Mouse (Mus musculus) intestine, postnatal 0 days (tissue): ENCODE measurements at regions not wholly inside any gene's neighbourhood (a gene's known extent, or its start where the extent isn't known, plus 50 kb on each side); places are given as distances from the start of the nearest gene placed in this dataset.

Experiments used
- ATAC-seq: fragments of 200-750 bp; cut with Nextera tagmentation; 2 replicates; pipeline ENCODE4 v1.8.0; 2017; ENCODE audit warnings: mild to moderate bottlenecking, moderate TSS enrichment, moderate library complexity
- H3K27ac ChIP-seq: fragments of 300-500 bp; sonication (generic); 2 replicates; pipeline ENCODE4 v1.5.1; 2014; ENCODE audit warnings: mild to moderate bottlenecking, low read depth, low read length, moderate library complexity
- H3K27me3 ChIP-seq: fragments of 300-500 bp; sonication (generic); replicated peaks from 2 replicates; pipeline ENCODE4 v1.6.1; 2014; ENCODE audit warnings: low read length, mixed read lengths; ENCODE audit not compliant: control insufficient read depth, insufficient read depth
- H3K36me3 ChIP-seq: fragments of 300-500 bp; sonication (generic); 2 replicates; pipeline ENCODE4 v1.6.1; 2014; ENCODE audit warnings: mild to moderate bottlenecking, moderate library complexity; ENCODE audit not compliant: control insufficient read depth, insufficient read depth
- H3K4me1 ChIP-seq: fragments of 300-500 bp; sonication (generic); replicated peaks from 2 replicates; pipeline ENCODE4 v1.6.1; 2014; ENCODE audit warnings: antibody characterized with exemption, low read length, mixed read lengths; ENCODE audit not compliant: control insufficient read depth, insufficient read depth
- H3K4me2 ChIP-seq: fragments of 300-500 bp; sonication (generic); replicated peaks from 2 replicates; pipeline ENCODE4 v1.6.1; 2014; ENCODE audit warnings: low read depth, mild to moderate bottlenecking, moderate library complexity
- H3K4me3 ChIP-seq: fragments of 300-500 bp; sonication (generic); 2 replicates; pipeline ENCODE4 v1.5.1; 2014; ENCODE audit warnings: low read depth, low read length
- H3K9ac ChIP-seq: fragments of 300-500 bp; sonication (generic); 2 replicates; pipeline ENCODE4 v1.6.1; 2014; ENCODE audit warnings: mild to moderate bottlenecking, low read depth, low read length
- H3K9me3 ChIP-seq: fragments of 300-500 bp; sonication (generic); 2 replicates; pipeline ENCODE4 v1.6.1; 2016; ENCODE audit warnings: mixed run types; ENCODE audit not compliant: control insufficient read depth
- CTCF ChIP-seq: sonication (generic); IDR thresholded peaks from 2 replicates; pipeline ENCODE4 v1.5.1; 2016; ENCODE audit warnings: low read depth, mild to moderate bottlenecking, control low read depth, antibody characterized with exemption, moderate library complexity
- WGBS: fragments of 180-500 bp; shearing (Covaris S2); extraction: QIAGEN DNeasy Blood & Tissue Kit; methylation state at CpG from one replicate; pipeline ENCODE4 v1.1.7; 2014; 5-methylcytosine and 5-hydroxymethylcytosine counted together

DNA sequence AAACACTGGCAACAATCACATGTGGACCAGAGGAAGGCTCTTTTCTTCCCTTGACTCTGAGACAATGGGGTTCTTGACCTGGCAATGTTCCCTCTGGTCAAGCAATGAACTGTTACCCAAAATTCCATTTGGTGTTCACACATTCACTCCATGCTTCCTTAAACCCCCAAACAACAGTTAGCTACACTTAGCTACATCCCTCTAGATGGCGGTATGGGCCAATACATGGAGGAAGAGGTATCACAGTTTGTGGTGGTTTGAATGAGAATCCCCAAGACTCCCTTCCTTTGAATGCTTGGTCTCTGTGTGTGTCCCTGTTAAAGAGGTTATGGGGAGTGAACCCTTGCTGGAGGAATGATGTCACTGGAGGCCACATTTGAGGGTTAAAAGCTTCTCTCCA, 274.9 kb downstream of the Slc16a7 start:
- H3K4me1 ChIP-seq, result no peaks in the 10 kb centered on the region
- WGBS, result 36% methylated on average over 1 of the region's 1 CpGs
- H3K4me3 ChIP-seq, result no peak overlapping the region
- no peak overlapping the region for H3K27ac ChIP-seq
- H3K9ac ChIP-seq, result no peak overlapping the region
- H3K27me3 ChIP-seq, result no peaks in the 10 kb centered on the region
- H3K4me2 ChIP-seq, result no peak overlapping the region
- no peaks in the 10 kb centered on the region for H3K36me3 ChIP-seq
- H3K9me3 ChIP-seq, result no peaks in the 10 kb centered on the region
- peak; percentile 75 for TF ChIP-seq CTCF
- ATAC-seq, result no peak

DNA sequence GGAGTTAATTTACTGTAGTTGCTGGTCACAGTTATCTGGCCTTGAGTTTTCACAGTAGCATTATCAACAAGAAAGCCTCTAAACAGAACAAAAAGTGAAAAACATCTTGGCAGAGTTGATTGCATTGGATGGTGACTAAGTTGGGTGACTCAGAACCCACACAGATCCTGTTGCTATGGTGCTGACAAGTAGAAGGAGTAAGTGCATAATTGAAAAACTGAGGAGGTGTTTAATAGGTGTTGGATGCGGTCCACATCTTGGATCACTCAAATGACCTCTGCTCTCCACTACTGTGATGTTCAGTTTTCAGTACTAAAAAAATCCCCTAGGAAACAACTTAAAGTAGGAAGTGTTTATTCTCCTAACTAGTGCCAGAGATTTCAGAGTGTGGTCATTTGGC, 280.3 kb downstream of the Slc16a7 start:
- no peaks in the 10 kb centered on the region for H3K27me3 ChIP-seq
- TF ChIP-seq CTCF, result no peak
- WGBS, result 88% methylated on average over 1 of the region's 1 CpGs

DNA sequence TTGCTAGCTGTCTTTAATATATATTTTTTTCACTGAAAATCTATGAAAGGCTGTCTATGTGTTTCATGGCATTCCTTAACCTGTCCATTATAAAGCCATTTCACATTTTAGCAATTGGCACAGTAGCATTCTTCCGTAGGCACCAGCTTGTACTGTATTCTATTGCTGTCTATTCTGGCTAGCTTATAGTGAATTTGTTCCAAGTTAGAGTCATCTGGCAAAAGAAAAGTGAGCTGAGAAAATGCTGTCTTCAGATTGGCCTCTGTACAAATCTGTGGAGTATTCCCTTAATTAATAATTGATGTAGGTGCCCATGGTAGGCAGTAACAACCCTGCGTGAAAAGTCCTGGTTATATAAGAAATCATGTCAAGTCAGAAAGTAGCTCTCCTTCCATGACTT, 304.3 kb downstream of the Slc16a7 start:
- no peak for ATAC-seq
- Histone ChIP-seq H3K36me3 (no peaks in the 10 kb centered on the region), H3K9ac (no peak overlapping the region), H3K27ac (no peak overlapping the region), H3K4me3 (no peak overlapping the region), H3K27me3 (no peaks in the 10 kb centered on the region), H3K4me2 (no peak overlapping the region), H3K9me3 (no peaks in the 10 kb centered on the region), H3K4me1 (no peaks in the 10 kb centered on the region)
- 88% methylated on average over 2 of the region's 2 CpGs for WGBS
- TF ChIP-seq CTCF, result no peak

More for the DNA sequence above, 280.3 kb downstream of the Slc16a7 start:
- H3K36me3 ChIP-seq, result no peaks in the 10 kb centered on the region
- H3K9me3 ChIP-seq, result no peaks in the 10 kb centered on the region
- H3K9ac ChIP-seq, result no peak overlapping the region
- no peak overlapping the region for H3K4me3 ChIP-seq
- ATAC-seq, result no peak
- H3K4me1 ChIP-seq, result no peaks in the 10 kb centered on the region
- no peak overlapping the region for H3K27ac ChIP-seq
- H3K4me2 ChIP-seq, result no peak overlapping the region

DNA sequence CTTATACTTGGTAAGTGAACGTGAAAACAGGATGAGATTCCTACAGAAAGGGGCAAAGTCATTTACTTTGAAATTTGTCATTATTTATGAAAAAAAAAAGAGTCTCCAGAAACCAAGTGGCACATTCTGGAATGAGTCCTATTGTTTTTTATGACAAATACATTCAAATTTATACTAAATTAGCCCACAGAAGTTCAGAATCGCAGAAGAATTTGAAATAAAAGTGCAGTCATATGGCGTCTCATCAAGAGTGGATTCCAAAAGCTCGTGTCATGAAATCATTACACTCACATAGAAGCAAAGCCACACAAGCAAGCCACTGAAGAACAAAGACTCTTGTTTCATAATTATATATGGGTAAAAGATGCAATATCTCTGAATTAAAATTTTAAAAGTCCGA, 316.9 kb downstream of the Slc16a7 start:
- Histone ChIP-seq H3K9me3 (no peaks in the 10 kb centered on the region), H3K36me3 (no peaks in the 10 kb centered on the region), H3K27ac (no peak overlapping the region), H3K4me3 (no peak overlapping the region), H3K4me2 (no peak overlapping the region), H3K27me3 (no peaks in the 10 kb centered on the region), H3K9ac (no peak overlapping the region), H3K4me1 (no peaks in the 10 kb centered on the region)
- WGBS, result 83% methylated on average over 5 of the region's 5 CpGs
- no peak for TF ChIP-seq CTCF
- no peak for ATAC-seq

DNA sequence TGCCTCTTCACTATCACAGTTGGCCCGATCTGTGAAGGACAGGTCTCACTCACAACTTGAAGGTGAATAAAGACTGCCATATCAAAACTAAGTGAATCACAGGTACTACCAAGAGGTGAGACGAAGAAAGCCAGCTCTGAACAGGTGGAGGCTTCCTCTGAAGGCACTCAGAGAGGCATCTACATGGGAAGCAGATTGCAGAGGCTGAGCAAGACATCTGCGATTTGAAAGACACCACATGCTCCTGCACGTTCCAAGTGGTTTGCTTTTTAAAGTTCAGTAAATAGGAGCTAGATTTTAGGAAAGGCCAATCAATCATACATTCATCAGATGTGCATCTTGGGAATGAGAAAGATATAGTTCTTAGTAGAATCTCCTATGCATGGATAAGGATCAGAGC, 319.0 kb downstream of the Slc16a7 start:
- Histone ChIP-seq H3K36me3 (no peaks in the 10 kb centered on the region), H3K27ac (no peak overlapping the region), H3K4me3 (no peak overlapping the region), H3K4me1 (no peaks in the 10 kb centered on the region), H3K9me3 (no peaks in the 10 kb centered on the region), H3K27me3 (no peaks in the 10 kb centered on the region), H3K9ac (no peak overlapping the region), H3K4me2 (no peak overlapping the region)
- no peak for TF ChIP-seq CTCF
- ATAC-seq, result no peak
- 76% methylated on average over 4 of the region's 4 CpGs for WGBS

DNA sequence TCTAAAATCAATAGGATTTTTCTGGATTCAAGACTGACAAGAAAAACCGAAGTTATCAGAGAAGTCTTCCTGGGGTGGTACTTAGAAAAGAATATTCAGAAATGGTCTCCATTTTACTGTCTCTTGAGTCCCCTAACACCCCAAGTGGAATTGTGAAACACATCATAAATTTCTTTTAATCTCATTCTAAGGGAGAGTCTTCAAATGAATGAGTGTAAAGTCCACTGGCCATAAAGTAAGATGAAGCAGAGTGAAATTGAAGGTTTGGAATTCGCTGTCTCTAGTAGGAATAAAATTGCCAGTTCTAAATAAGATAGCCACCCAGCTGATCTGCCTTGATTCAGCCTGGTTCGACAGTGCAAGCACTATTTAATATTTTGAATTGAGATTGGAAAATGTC, 350.0 kb downstream of the Slc16a7 start:
- no peak overlapping the region for H3K4me3 ChIP-seq
- no peak overlapping the region for H3K27ac ChIP-seq
- H3K36me3 ChIP-seq, result no peaks in the 10 kb centered on the region
- no peaks in the 10 kb centered on the region for H3K9me3 ChIP-seq
- peak; percentile 79 for ATAC-seq
- H3K4me2 ChIP-seq, result no peak overlapping the region
- 0 out of 2 replicates have a peak, but pooled peaks cover 3% of the 10 kb centered on the region for H3K4me1 ChIP-seq
- no peak for TF ChIP-seq CTCF
- no peaks in the 10 kb centered on the region for H3K27me3 ChIP-seq
- no peak overlapping the region for H3K9ac ChIP-seq
- 31% methylated on average over 3 of the region's 3 CpGs for WGBS

DNA sequence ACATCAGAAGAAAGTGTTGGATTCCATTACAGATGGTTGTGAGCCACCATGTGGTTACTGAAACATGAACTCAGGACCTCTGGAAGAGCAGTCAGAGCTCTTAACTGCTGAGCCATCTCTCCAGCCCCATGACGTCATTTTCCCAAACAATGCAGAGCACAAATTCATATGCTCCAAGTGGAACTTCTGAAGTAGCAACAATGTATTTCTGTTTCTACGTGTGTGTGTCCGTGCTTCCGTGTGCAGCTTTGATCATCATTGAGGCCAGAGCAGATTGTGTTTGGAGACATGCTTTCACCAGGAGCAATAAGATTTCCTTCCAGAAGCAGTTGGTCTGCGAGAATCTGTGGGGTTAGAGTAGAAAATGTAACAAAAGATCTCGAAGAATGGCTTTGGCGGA, 353.6 kb downstream of the Slc16a7 start:
- Histone ChIP-seq H3K27ac (no peak overlapping the region), H3K4me2 (no peak overlapping the region), H3K9me3 (no peaks in the 10 kb centered on the region), H3K27me3 (no peaks in the 10 kb centered on the region), H3K4me3 (no peak overlapping the region), H3K9ac (no peak overlapping the region), H3K4me1 (0 out of 2 replicates have a peak, but pooled peaks cover 3% of the 10 kb centered on the region), H3K36me3 (no peaks in the 10 kb centered on the region)
- ATAC-seq, result no peak
- WGBS, result 85% methylated on average over 7 of the region's 7 CpGs
- TF ChIP-seq CTCF, result no peak
